Mouse (Mus musculus) lung, embryonic 14.5 days (tissue): Measurements from ENCODE around the gene Plin3. TPM values are rescaled to one million over a fixed set of nuclear protein-coding genes. Genes with fewer than 3 reads are reported as not detected.

Experiments used
- ATAC-seq: fragments of 200-750 bp; cut with Nextera tagmentation; 2 replicates; pipeline ENCODE4 v1.8.0; 2017; ENCODE audit warnings: mild to moderate bottlenecking, moderate TSS enrichment, moderate library complexity; ENCODE audit not compliant: insufficient read depth
- DNase-seq: peaks from one replicate; pipeline ENCODE4 v3.0.0-alpha.2; 2015
- H3K27ac ChIP-seq: fragments of 300-500 bp; sonication (generic); 2 replicates; pipeline ENCODE4 v1.5.1; 2014; ENCODE audit warnings: low read depth, mild to moderate bottlenecking, moderate library complexity
- H3K27me3 ChIP-seq: fragments of 300-500 bp; sonication (generic); 2 replicates; pipeline ENCODE4 v1.6.1; 2014; ENCODE audit warnings: low read length, control low read depth; ENCODE audit not compliant: insufficient read depth
- H3K36me3 ChIP-seq: fragments of 300-500 bp; sonication (generic); 2 replicates; pipeline ENCODE4 v1.6.1; 2014; ENCODE audit warnings: control low read depth; ENCODE audit not compliant: insufficient read depth
- H3K4me1 ChIP-seq: fragments of 300-500 bp; sonication (generic); 2 replicates; pipeline ENCODE4 v1.6.1; 2014; ENCODE audit warnings: antibody characterized with exemption, control low read depth; ENCODE audit not compliant: insufficient read depth
- H3K4me2 ChIP-seq: fragments of 300-500 bp; sonication (generic); 2 replicates; pipeline ENCODE4 v1.6.1; 2014; ENCODE audit warnings: mild to moderate bottlenecking
- H3K4me3 ChIP-seq: fragments of 300-500 bp; sonication (generic); 2 replicates; pipeline ENCODE4 v1.5.1; 2014; ENCODE audit warnings: low read depth, low read length
- H3K9ac ChIP-seq: fragments of 300-500 bp; sonication (generic); 2 replicates; pipeline ENCODE4 v1.6.1; 2014
- H3K9me3 ChIP-seq: fragments of 300-500 bp; sonication (generic); 2 replicates; pipeline ENCODE4 v1.6.1; 2016; ENCODE audit warnings: low read depth, low read length, control low read depth
- CTCF ChIP-seq: IDR thresholded peaks from 2 replicates; pipeline ENCODE4 v1.5.1; 2016; ENCODE audit warnings: antibody characterized with exemption, low read depth
- WGBS: fragments of 180-500 bp; shearing (Covaris S2); extraction: QIAGEN DNeasy Blood & Tissue Kit; methylation state at CpG from one replicate; pipeline ENCODE4 v1.1.7; 2014; 5-methylcytosine and 5-hydroxymethylcytosine counted together
- polyA plus RNA-seq: library from polyadenylated mRNA; unstranded; fragments of >200 nt; fragmentation: Nextera tagmentation; extraction: Ambion mirVana; gene quantifications from 2 replicates; pipeline ENCODE4 v1.2.1, GENCODE M21; 2014

The Plin3 gene
- polyA plus RNA-seq, 1 experiment from 2014 or later = 71.0 TPM

- no peak for TF ChIP-seq CTCF
- Histone ChIP-seq H3K9ac (peak overlapping the region; percentile 37; the same call in 1 of the 2 replicates), H3K4me1 (peaks cover 8% of the 10 kb centered on the region; the same call in 1 of the 2 replicates), H3K36me3 (peaks cover 81% of the 10 kb centered on the region), H3K4me2 (peak overlapping the region; percentile 32), H3K4me3 (peak overlapping the region; percentile 8; the same call in 1 of the 2 replicates), H3K27me3 (no peaks in the 10 kb centered on the region), H3K9me3 (no peaks in the 10 kb centered on the region), H3K27ac (peak overlapping the region; percentile 60)
- DNase-seq (peak; percentile 73), ATAC-seq (peak; percentile 2; the same call in 1 of the 2 replicates)
- WGBS = 55% methylated on average over 6 of the region's 6 CpGs
These were observed 15.4 kb upstream of the Plin3 start for GRCm38 (mm10) chr17:56308088-56308487.

GRCm38 (mm10) chr17:56305826-56306225 is 13.2 kb upstream of the Plin3 start:
- DNase-seq = peak; percentile 43
- no peak for ATAC-seq
- peaks cover 58% of the 10 kb centered on the region for H3K36me3 ChIP-seq
- TF ChIP-seq CTCF = peak; percentile 51; the same call in 1 of the 2 replicates
- peak overlapping the region; percentile 86; the same call in 1 of the 2 replicates for H3K9ac ChIP-seq
- H3K27ac ChIP-seq = 0 out of 2 replicates have a peak overlapping the region, but pooled peaks have one; percentile 63
- peak overlapping the region; percentile 84 for H3K4me3 ChIP-seq
- H3K9me3 ChIP-seq = no peaks in the 10 kb centered on the region
- H3K4me2 ChIP-seq = peak overlapping the region; percentile 99
- 55% methylated on average over 8 of the region's 8 CpGs for WGBS
- H3K4me1 ChIP-seq = peaks cover 16% of the 10 kb centered on the region; the same call in 1 of the 2 replicates
- H3K27me3 ChIP-seq = no peaks in the 10 kb centered on the region

GRCm38 (mm10) chr17:56305156-56305555 is 12.5 kb upstream of the Plin3 start:
- peak; percentile 31 for DNase-seq
- H3K9me3 ChIP-seq = no peaks in the 10 kb centered on the region
- H3K27me3 ChIP-seq = no peaks in the 10 kb centered on the region
- H3K36me3 ChIP-seq = peaks cover 51% of the 10 kb centered on the region
- 14% methylated on average over 9 of the region's 9 CpGs for WGBS
- H3K27ac ChIP-seq = peak overlapping the region; percentile 63
- H3K4me1 ChIP-seq = peaks cover 16% of the 10 kb centered on the region; the same call in 1 of the 2 replicates
- H3K4me3 ChIP-seq = peak overlapping the region; percentile 84
- peak overlapping the region; percentile 86 for H3K9ac ChIP-seq
- no peak for TF ChIP-seq CTCF
- ATAC-seq = no peak
- peak overlapping the region; percentile 99 for H3K4me2 ChIP-seq

- no peaks in the 10 kb centered on the region for H3K9me3 ChIP-seq
- ATAC-seq (no peak), DNase-seq (no peak)
- no peak for TF ChIP-seq CTCF
- peak overlapping the region; percentile 84 for H3K4me3 ChIP-seq
- peak overlapping the region; percentile 99 for H3K4me2 ChIP-seq
- H3K36me3 ChIP-seq = peaks cover 47% of the 10 kb centered on the region
- peaks cover 16% of the 10 kb centered on the region; the same call in 1 of the 2 replicates for H3K4me1 ChIP-seq
- H3K9ac ChIP-seq = peak overlapping the region; percentile 86
- no peaks in the 10 kb centered on the region for H3K27me3 ChIP-seq
- peak overlapping the region; percentile 63 for H3K27ac ChIP-seq
- WGBS = 4% methylated on average over 11 of the region's 11 CpGs
These were observed 12.0 kb upstream of the Plin3 start for GRCm38 (mm10) chr17:56304718-56305117.

GRCm38 (mm10) chr17:56303847-56304586 is 11.3 kb upstream of the Plin3 start:
- WGBS = under 1% methylated on average over 68 of the region's 68 CpGs
- H3K9ac ChIP-seq = peak overlapping the region; percentile 86
- peaks cover 16% of the 10 kb centered on the region; the same call in 1 of the 2 replicates for H3K4me1 ChIP-seq
- H3K27me3 ChIP-seq = no peaks in the 10 kb centered on the region
- ATAC-seq (peak; percentile 83), DNase-seq (peak; percentile 99)
- H3K4me2 ChIP-seq = peak overlapping the region; percentile 99
- H3K4me3 ChIP-seq = peak overlapping the region; percentile 84
- H3K36me3 ChIP-seq = peaks cover 40% of the 10 kb centered on the region
- TF ChIP-seq CTCF = no peak
- H3K9me3 ChIP-seq = no peaks in the 10 kb centered on the region
- peak overlapping the region; percentile 97 for H3K27ac ChIP-seq

- Histone ChIP-seq H3K9ac (peak within 1 kb of the TSS; percentile 86), H3K4me2 (peak within 1 kb of the TSS; percentile 99), H3K36me3 (peaks cover 35% of the 10 kb centered on the region), H3K4me1 (peaks cover 14% of the 10 kb centered on the region; the same call in 1 of the 2 replicates), H3K9me3 (no peaks in the 10 kb centered on the region), H3K27ac (peak within 1 kb of the TSS; percentile 97), H3K27me3 (no peaks in the 10 kb centered on the region), H3K4me3 (peak within 1 kb of the TSS; percentile 84)
- no peak for TF ChIP-seq CTCF
- 0% methylated on average over 43 of the region's 43 CpGs for WGBS
- ATAC-seq (peak; percentile 86), DNase-seq (peak; percentile 98)
These were observed 10.6 kb upstream of the Plin3 start, which contains the start of gene Uhrf1 for GRCm38 (mm10) chr17:56303160-56303846. Gene Uhrf1, plus strand, starts transcription at chr17:56303321.
